Mouse (Mus musculus) right cerebral cortex, postnatal 36 days (tissue): ENCODE results near the gene Wapl.

Source experiments
- DNase-seq, 2 experiments: peaks; one replicate each; pipeline ENCODE4 v3.0.0; 2022; ENCODE audit warnings: low spot score in 2 of 2, mixed read lengths in 1 of 2

The Wapl gene

DNA sequence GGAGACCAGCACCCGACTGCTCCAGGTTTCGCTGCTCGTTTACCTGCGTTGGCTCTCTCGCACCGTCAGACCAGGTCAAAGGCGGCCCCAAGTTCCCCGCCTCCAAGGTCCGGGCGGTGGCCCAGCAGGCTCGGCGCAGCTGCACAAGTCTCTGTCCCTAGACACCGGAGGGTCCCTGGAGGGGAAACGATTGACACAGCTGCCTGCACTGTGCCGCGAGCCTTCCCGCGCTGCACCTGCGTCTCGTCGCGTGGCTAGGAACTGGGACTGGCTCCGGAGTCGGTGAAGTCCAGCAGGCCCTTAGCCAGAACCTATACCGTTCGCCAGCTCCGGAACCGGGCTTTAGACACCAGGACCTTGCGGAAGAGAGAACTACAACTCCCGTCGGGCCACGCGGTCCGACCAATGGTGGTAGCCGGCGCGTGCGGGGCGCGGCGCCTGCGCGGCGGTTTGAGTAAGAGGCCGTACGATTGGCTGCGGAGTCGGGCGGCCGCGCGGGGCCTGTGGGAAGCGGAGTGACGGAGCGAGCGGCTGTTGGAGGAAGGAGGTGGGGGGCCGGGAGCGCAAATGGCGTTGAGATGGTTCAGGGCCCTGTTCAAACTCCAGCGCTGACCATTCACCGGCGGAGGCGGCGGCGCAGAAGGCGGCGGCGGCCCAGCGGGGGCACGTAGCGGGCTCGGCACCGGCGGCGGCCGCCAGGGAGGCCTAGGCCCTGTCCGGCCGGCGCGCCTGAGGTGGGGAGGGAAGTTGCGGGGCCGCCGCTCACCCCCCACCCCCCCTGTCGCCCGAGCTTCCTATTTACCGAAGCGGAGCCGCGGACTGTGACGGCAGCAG lies at the start of gene Wapl:
Gene Wapl, plus strand, starts transcription at position 534 of the 834 bp plus-strand sequence.
- DNase-seq, result peak; percentile 97 to 98

DNA sequence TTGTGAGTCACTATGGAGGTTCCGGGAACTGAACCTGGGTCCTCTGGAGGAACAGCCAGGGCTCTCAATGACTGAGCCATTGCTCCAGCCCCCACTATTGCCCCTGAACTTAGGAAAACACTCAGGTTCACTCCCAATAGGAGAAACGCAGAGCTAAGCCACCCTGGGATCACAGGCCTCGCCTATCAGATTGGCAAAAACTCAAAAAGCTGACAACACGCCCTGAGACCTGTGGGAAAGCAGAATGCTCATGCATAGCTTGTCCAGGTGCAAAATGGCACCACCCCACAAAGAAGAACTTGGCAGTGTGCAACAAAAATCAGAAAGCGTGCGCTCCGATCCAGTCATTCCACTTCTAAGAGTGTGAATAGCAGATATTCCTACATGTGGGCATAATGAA lies 46.9 kb upstream of the Wapl start:
- DNase-seq, result no peak

DNA sequence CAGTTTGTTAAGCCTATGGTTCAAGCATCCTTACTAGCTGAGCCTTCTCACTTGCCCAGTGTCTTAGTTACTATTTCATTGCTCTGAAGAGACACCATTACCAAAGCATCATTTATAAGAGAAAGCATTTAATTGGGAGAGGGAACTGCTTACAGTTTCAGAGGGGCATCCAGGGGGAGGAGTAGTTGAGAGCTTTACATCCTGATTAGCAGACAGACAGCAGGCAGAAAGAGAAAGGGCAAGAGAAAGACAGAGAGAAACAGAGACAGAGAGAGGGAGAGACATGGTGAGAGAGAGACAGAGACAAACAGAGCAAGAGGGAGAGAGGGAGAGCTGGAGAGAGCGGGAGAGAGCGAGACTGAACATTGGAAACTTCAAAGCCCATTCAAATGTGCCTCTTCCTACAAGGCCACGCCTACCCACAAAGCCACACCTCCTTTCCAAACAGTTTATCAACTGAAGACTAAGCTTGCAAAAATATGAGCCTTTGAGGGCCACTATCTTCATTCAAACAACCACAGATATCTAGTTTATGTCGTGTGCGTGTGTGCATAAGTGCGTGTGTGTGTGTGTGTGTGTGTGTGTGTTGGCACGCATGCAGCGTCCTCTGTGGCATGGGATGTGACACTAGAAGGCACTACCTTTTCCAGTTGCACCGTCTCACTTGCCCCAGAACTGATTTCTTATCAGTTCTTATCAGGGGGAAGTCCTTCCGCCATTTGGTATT lies 40.8 kb upstream of the Wapl start:
- no peak for DNase-seq

DNA sequence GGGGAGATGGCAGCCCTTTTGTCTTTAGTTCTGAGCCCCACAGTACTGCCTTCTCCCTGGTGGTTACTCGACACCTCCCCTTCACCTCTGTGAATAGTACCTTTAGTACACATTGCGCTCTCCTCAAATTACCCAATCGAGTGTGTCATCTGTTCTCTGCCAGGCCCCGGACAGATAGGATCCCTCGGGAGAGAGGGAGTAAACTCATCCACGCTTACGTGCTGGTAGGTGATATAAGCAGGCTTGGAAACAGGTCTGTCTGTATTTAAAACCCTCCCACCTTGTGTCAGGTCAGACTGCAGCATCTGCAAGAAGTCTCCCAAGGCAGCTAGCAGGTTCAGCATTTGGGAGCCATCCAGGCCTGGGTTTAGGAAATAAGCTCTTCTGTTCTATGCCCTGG lies 38.5 kb upstream of the Wapl start:
- no peak for DNase-seq

DNA sequence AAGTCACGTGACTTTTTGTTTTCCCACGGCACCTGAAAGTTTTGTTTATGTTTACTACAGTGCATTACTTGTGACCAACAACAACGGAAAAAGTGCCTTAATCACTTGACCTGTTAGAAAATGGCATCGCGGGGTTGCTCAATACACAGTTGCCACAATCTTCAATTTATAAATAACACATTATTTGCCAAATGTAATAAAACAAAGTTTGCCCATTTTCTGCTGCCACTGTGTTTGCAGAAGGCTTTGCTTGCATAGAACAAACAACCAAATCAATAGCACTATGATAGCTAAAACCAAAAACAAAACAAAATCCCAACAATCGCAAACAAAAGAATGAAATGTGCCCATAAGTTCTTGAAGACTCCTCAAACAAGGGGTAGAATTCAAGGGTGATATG lies 38.0 kb upstream of the Wapl start:
- no peak for DNase-seq

DNA sequence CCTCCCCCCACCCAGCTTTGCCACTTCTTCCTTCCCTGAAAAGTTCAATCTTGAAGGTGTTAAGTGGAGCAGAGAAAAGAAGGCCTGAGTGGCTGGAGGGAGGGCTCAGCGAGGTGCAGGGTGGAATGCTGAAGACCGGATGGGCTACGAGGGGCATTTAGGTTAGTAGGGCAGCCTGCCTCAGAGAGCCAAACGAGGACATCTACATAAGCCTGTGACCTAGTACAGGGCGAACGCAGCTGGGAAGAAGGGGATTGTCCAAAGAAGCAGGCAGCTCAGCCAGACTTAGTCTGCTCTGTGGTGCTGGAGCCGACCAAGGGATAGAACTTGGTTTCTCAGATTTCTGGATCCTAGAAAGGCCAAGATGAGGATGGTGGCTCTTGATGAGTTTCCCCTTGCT lies 29.6 kb upstream of the Wapl start:
- DNase-seq, result no peak

DNA sequence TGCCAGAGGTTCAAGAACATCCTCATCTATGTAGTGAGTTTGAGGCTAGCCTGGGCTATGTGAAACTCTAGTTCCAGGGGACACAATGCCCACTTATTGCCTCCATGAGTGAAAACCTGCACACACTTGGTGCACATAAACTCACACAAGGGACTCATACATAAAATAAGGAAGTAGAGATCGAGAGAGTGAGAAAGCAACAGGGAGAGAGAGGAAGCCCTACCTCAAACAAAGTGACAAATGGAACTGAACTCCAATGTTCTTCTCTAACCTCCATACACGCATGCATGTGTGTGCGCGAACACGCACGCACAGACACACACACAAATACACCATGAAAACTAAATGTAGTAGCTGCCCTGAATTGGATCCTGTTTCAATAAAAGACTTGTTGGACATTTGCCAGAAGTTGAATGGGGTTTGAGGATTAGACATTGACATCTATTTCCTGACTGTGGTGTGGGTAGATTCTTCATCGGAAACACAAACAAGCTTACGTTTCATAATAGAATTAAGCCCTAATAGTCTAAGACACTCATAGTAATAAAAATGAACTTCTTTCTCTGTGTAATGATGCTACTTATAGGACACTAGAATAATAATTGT lies 25.8 kb upstream of the Wapl start:
- no peak for DNase-seq

DNA sequence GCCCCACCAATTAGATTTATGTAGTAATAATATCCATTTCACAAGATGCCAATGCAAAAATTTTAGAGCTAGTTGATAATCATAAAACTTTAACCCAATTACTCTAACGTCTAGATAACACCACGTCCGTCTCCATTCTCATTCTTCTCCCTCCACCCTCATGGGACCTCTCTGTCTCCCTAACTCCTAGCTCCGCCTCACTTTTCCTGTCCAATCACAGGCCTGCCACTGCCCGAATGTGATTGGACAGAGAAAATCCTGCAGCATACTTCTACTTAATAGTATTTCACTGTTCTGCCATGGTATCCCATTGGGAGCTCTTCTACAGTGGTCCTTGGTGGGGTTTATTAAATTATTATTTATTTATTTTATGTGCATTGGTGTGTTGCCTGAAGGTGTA lies 16.6 kb upstream of the Wapl start:
- DNase-seq, result no peak

DNA sequence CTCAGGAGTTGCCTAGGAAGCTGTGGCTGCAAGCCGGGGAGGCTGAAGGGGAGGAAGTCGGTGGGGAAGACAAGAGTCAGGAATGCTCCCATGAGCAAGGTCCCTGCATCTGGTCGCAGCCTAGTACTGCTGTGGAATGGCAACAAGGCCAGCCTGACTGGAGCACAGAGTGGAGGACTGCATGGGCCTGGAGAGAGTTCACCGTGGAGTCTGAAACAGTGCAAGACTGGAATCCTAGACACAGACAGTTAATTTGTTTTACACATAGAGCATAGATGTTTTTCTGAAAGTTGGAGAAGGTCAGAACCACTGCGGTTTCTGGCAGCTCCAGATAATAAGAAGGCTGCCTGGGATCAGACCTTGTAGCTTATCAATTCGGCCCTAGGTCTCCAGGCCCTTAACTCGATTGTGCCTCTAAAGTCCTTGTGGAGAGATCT lies 13.4 kb upstream of the Wapl start:
- no peak for DNase-seq

DNA sequence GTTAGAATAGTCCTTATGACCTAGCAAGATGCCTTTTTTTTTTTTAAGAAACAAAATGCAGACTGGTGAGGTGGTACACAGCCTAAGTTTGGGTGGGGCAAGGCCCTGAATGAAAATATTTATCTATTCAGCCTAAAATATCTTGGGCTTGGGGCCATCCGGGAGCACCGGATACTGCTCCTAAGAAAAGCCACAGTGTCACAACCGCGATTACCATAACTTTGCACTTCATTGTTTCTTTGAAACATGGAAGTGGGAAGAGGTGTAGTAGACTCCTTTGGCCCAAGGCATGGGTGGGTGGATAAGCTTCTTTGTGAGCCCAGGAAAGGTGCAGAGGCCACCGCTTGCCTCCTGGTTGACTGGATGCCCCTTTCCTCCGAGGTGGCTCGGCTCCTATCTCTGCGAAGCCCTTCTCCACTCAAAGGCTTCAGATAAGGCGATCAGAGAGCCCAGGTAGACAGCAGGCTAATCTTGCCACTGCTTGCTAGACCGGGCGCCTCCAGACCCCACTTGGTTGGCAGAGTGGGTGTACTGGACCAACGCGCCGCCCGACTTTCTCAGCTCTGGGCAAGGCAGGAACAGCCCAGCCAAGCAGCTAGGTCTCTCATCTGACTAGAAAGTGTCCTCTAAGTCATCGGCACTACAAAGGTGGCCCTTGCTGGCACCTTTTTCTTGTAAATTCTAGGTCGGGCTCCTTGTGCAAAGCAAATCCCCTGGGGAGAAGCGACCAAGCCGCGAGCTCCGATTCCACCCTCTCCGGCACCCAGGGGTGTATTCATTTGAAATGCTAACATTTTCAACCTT lies 12.7 kb upstream of the Wapl start:
- no peak for DNase-seq

DNA sequence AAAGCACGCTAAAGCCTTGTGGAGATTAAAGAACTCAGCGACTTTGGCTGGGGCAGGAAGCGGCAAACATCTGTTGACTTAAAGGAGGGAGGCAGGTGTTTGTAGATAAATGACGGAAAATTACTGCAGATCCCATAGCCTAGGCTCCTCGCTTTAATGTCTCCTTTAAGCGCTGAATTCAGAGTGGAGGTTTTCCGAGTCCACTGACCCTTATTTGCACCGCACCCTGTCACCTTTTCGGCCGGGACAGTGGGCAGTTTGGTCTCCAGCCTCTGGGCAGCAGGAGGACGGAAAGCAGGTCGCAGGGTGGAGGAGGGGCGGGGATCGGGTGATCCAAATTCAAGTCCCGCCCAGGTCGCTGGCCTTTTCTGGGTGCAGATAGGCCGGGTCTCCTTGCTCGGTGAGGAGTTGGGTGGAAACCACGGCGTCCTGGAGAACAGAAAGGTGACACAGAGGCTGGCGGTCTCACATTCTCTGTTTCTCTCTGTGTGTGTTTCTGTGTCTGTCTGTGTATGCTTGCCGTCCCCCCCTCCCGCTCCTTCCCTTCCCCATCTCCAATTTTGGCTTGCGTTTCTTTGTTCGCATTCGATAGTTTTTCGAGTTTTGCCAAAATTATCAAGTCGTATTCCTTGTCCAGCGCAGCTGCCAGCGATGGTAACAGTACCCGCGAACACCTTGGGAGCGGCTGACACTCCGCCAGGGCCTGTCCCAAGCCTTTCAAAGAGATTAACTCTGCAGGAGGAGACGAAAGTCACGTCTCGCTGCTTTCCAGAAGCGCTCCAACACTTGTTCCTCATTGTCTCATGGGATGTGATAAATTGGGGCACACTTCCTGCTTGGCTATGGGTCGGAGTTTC lies 11.9 kb upstream of the Wapl start:
- no peak for DNase-seq

DNA sequence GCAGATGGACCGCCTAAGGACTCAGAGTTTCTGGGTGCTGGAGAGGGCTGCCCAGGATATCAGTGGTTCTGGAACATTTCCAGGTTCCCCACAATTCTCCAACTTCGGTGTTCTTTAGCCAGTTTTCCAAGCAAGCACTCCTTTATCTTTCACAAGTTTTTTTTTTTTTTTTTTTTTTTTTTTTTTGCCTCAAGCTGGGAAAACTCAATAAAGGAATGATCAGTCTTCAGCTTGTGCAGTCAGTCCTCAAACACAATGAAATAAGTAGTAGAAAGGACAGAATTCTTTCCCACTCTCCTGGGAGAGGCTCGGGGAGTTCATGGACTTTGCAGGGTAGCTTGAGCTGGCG lies 11.3 kb upstream of the Wapl start:
- DNase-seq, result no peak

DNA sequence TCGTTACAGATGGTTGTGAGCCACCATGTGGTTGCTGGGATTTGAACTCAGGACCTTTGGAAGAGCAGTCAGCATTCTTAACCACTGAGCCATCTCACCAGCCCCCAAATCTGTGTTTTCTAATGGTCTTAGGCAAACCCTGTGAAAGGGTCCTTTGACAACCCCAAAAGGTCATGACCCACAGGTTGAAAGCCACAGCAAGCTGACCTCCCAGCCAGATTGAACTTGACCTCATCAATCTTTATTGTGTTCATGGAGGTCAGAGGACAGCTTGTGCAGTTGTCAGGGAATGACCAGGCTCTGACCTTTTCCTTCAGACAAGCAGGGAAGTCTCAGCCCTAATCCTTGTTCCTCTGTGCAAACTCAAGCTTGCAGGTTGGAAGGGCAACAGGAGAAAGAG lies 10.3 kb upstream of the Wapl start:
- DNase-seq, result no peak

DNA sequence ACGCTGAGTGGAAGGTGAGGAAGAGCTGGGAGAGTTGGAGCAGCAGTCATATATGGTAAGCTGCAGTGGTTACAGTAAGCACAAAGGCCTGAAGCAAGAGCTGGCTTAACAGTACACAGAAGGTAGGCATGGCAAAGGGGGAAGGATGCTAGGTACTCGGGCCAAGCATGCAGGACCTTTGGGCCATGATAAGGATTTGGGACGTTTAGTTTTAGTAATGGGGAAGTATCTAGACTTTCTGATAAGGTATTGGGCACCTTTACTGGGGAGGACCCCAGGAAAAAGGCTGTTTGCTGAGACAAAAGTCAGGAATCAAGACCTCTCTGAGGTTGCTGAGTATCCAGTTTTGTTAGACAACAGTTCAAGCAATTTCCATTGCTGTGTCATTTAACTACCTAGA lies 4.6 kb upstream of the Wapl start:
- no peak for DNase-seq

DNA sequence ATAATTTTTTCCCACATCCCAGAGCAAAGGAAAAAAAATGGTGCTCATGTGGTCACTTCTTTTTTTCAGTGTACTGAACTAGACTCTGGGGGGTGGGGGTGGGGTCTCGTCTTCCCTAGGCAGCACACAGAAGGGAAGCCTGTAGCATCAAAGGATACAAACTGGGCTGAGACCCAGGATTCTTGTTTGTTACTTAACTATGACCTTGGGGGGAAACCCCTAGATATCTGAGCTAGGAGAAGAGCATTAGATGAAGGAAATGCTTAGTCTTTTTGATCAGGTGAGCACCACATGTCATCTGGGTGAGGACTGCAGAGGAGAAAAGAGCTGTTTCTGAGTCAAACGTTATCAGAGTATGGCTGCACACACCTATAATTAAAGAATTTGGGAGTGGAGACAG lies 3.5 kb upstream of the Wapl start:
- DNase-seq, result no peak

DNA sequence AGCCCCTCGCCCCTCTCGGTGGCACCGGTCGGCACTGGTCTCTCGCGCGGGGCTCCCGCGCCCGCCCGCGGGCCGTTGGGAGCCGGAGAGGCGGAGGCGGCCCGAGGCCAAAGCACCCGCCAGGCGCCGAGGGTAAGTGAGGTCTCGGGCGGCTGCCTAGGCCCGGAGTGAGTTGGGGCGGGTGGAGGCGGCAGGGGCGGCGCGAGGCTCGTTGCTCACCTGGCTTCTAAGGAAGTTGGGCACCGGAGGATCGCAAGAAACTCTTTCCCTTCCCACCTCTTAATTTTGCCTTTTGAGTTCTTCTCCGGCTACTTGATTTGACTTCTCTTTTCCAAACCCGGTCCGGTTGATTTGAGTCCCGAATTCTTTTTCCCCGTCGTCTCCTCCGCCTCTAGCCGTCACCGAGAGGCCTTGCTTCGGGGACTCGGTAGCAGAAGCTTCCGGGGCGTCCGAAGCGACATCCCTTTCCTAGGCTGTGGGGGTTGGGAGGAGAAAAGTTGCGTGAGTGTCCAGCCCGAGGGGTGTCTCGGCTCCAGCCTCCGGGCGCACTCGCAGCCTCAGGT lies 582 bp downstream of the Wapl start:
- peak; percentile 12 to 15 for DNase-seq

DNA sequence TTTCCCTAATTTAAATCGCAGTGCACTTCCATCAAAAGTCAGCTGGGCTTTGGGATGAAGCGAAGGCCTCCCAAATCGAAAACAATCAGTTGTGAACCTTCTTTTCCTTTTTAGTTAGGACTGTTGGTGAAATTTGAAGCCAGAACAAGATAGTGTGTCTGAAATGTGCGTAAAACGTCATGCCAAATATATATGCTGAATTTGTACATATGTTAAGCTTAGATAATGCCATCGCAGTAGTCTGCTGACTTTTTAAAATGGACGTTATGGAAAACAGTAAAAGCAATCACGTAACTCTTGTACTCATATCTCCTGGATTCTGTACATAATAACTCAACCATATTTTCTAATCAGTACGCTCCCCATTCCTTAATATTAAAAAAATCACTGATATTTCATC lies 1.2 kb downstream of the Wapl start:
- no peak for DNase-seq

DNA sequence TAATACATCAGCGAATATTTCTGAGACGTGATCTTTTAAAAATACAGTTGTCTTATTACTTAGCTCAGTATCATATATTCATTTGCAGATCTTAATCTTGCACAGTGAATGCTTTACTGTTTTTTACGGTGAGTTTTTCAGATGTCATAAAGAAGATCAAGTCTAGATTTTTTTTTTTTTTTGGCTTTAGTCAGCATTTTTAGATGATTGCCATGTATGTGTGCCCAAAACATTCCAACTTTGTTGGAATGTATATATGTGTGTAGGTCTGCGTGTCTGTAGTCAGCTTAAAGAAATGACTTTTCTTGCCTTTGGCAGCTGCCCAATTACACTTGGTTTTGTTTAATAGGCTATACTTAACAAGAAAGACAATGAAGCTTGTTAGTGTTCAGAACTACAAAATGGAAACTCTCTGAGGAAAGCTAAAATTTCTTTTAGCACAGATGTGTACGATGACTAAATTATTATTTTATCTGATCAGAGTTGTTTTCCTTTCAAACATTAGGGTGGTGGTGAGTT lies 1.7 kb downstream of the Wapl start:
- DNase-seq, result no peak

DNA sequence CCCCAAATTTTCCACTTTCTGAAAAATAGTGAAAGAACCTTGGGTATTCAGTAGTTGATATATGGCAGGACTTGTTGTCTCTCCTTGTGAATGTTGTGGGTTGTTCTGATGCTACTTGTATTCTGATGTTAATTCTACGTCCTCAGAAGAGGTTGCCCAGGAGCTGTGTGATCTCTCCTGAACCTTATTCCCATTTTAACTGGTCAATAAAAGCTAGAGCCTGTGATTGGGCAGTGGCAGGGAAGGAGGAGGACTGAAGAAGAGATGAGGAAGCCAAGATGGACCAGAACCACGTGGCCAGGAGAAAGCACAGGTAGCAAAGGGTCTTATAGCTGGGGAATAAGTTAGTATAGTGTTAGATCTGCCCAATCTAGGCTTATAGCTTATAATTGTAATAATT lies 7.1 kb downstream of the Wapl start:
- DNase-seq, result no peak

DNA sequence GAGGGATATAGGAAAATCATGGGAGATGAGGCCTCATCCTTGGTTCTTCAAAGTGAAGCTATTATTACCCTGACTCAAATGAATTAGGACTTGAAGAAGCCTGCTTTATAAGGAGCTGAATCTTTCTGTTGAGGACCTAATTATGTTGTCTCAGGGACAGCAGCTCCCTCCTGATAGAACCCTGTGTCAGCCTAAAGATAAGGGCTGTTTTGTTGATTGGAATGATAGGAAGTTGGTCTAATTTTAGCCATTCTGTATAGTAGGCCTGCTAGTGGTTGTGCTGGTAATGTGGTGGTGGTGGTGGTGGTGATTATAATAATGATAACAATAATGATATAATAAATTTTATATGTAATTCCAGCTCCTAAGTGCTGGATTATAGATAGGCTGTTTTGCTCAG lies 11.3 kb downstream of the Wapl start:
- no peak for DNase-seq

DNA sequence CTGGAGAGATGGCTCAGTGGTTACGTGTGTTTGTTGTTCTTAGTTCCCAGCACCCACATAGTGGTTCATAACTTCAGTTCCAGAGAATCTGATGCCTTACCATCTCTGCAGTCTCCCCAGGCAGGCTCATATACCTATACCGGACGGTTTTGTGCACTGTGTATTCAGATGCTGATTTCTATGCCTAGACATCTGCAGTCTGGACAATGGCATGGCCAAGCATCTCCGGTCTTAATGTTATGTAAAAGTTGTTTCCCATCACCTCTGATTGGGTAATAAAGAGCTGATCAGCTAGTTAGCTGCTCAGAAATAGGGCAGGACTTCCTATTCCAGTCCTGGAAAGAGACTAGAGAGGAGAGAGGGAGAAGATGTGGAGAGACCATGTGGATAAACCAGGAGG lies 20.2 kb downstream of the Wapl start:
- no peak for DNase-seq
